Mouse (Mus musculus): Measurements from ENCODE around the gene Spon2. TPM values are rescaled to one million over a fixed set of nuclear protein-coding genes. Genes with fewer than 3 reads are reported as not detected.

Spon2 gene
- polyA plus RNA-seq, 1 experiment from 2014 or later: 79.4 TPM

DNA sequence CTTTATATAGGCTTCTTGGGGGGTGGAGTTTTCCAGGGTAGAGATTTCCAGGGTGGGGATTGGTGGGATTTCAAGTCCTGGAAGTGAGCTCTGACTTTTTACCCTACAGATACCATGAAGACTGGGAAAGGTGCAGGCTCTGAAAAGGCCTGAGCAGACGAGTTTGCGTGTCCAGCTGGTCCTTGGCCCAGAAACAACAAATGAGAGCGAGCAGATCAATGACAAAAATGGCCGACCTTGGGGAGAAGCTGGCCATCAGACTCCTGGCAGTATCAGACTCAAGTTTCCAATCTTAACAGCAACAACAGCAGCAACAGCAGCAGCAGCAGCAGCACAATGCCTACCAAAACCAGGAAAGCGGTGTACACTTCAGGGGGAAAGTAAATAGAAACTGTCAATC, 7.4 kb upstream of the Spon2 start:
- Histone ChIP-seq H3K36me3 (ENCODE audit: control insufficient read depth, insufficient read depth, low read length) (no peaks in the 10 kb centered on the region), H3K4me1 (ENCODE audit: control insufficient read depth in 2 of 2, insufficient read depth in 2 of 2, low read length in 2 of 2) (peaks cover 39 to 59% of the 10 kb centered on the region in 2 experiments), H3K4me2 (ENCODE audit: low read length) (no peak overlapping the region), H3K27ac (replicated peaks in 1 of 2; ENCODE audit: control insufficient read depth in 1 of 2, insufficient read depth in 1 of 2, low read depth in 2 of 2, low read length in 2 of 2) (peak overlapping the region in 1 of 2 experiments; percentile 73; a peak in 1 of 4 replicates), H3K9ac (ENCODE audit: low read length) (no peak overlapping the region), H3K27me3 (ENCODE audit: control insufficient read depth, insufficient read depth, low read length) (no peaks in the 10 kb centered on the region), H3K9me3 (ENCODE audit: control insufficient read depth, low read length) (no peaks in the 10 kb centered on the region), H3K4me3 (ENCODE audit: control insufficient read depth in 1 of 2, insufficient read depth in 1 of 2, low read depth in 1 of 2, low read length in 2 of 2) (no peak overlapping the region)
- WGBS: 80% methylated on average over 5 of the region's 5 CpGs
- no peak for ATAC-seq (ENCODE audit: insufficient number of reproducible peaks, insufficient read depth, low FRiP score, low read depth)

DNA sequence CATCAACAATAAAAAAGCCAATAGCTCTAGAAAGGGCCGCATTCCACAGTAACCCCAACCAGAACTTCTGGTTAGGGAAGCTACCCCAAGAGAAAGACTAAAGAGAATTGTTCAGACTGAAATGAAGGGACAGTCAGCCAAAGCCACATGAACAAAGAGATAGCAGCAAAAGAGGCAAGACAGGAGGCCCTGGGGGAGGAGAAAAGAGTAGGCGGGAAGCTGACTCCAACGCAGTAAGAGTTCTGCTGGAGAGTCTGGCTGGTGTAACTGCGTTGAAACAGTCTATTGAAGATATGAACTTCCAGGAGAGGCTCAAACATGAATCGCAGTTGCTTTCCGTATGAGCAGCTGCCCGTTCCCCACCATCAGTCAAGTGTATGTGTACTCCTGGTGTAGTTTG, 6.2 kb upstream of the Spon2 start:
- Histone ChIP-seq H3K27ac (replicated peaks in 1 of 2; ENCODE audit: control insufficient read depth in 1 of 2, insufficient read depth in 1 of 2, low read depth in 2 of 2, low read length in 2 of 2) (peak overlapping the region; percentile 68 to 73; a peak in 3 of 4 replicates), H3K36me3 (ENCODE audit: control insufficient read depth, insufficient read depth, low read length) (no peaks in the 10 kb centered on the region), H3K27me3 (ENCODE audit: control insufficient read depth, insufficient read depth, low read length) (no peaks in the 10 kb centered on the region), H3K4me3 (ENCODE audit: control insufficient read depth in 1 of 2, insufficient read depth in 1 of 2, low read depth in 1 of 2, low read length in 2 of 2) (no peak overlapping the region), H3K4me1 (ENCODE audit: control insufficient read depth in 2 of 2, insufficient read depth in 2 of 2, low read length in 2 of 2) (peaks cover 32 to 47% of the 10 kb centered on the region in 2 experiments), H3K9me3 (ENCODE audit: control insufficient read depth, low read length) (no peaks in the 10 kb centered on the region), H3K4me2 (ENCODE audit: low read length) (no peak overlapping the region), H3K9ac (ENCODE audit: low read length) (no peak overlapping the region)
- ATAC-seq (ENCODE audit: insufficient number of reproducible peaks, insufficient read depth, low FRiP score, low read depth): no peak
- WGBS: 50% methylated on average over 7 of the region's 7 CpGs

DNA sequence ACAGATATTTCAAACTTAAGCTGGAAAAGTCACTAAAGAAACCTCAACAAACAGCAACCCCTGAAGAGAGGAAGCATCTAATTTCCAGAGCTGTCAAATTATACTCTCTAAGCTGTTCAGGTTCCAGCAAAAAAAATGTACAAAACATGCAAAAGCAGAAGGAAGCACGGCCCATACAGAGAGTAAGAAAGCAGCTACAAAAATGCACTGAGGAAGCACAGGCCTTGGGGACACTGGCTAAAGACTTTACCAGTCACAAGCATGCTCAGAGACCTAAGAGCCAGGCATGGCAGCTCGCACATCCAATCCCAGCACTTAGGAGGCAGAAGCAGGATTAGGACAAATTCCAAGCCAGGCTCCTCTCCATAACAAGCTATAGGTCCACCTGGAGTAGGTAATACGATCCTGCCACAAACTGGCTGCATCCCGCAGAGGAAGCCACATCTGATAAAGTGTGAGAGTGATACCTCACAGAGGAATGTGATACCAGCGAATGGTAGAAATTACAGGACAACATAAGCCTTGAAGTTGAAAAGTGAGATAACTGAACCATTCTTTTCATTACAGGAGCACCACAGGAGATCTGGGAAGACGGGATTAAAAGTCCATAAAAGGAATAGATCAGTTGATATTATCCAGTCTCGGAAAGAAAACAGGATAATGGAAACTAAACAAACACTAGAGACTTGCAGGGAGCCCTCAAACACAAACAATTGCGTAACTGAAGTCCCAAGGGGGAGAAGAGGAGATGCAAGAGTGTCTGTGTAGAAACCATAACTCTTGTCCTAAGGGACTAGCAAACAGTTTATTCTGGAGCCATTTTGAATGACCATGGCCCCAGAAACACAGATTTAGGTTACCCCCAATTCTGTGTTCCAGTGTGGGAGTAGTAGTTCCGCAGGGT, 4.8 kb upstream of the Spon2 start:
- no peaks in the 10 kb centered on the region for H3K27me3 ChIP-seq (ENCODE audit: control insufficient read depth, insufficient read depth, low read length)
- H3K36me3 ChIP-seq (ENCODE audit: control insufficient read depth, insufficient read depth, low read length): no peaks in the 10 kb centered on the region
- H3K9ac ChIP-seq (ENCODE audit: low read length): no peak overlapping the region
- H3K4me3 ChIP-seq (ENCODE audit: control insufficient read depth in 1 of 2, insufficient read depth in 1 of 2, low read depth in 1 of 2, low read length in 2 of 2): no peak overlapping the region
- no peaks in the 10 kb centered on the region for H3K9me3 ChIP-seq (ENCODE audit: control insufficient read depth, low read length)
- 49% methylated on average over 9 of the region's 9 CpGs for WGBS
- H3K4me1 ChIP-seq (ENCODE audit: control insufficient read depth in 2 of 2, insufficient read depth in 2 of 2, low read length in 2 of 2): peaks cover 36 to 54% of the 10 kb centered on the region in 2 experiments
- H3K27ac ChIP-seq (replicated peaks in 1 of 2; ENCODE audit: control insufficient read depth in 1 of 2, insufficient read depth in 1 of 2, low read depth in 2 of 2, low read length in 2 of 2): peak overlapping the region in 1 of 2 experiments; percentile 7; a peak in 1 of 4 replicates
- ATAC-seq (ENCODE audit: insufficient number of reproducible peaks, insufficient read depth, low FRiP score, low read depth): no peak
- no peak overlapping the region for H3K4me2 ChIP-seq (ENCODE audit: low read length)

DNA sequence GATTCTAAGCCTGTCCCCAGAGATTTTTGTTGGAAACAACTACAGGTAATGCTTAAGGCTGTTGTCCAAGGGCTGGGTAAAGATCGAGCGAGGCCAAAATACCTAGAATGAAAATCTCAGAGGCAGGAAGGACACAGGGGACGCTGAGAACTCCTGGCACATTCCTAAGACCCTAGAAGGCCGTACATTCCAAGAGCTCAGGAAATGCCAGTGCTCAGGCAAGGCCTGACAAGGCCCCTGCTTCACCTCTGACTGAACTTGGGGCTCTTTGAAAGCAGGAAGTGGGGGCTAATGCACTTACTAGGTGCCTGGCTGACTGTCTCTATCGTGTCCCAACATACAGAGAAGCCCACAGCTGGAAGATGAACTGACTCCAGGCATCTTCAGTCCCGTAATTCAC, 4.1 kb upstream of the Spon2 start:
- Histone ChIP-seq H3K4me3 (ENCODE audit: control insufficient read depth in 1 of 2, insufficient read depth in 1 of 2, low read depth in 1 of 2, low read length in 2 of 2) (no peak overlapping the region), H3K4me2 (ENCODE audit: low read length) (no peak overlapping the region), H3K27ac (replicated peaks in 1 of 2; ENCODE audit: control insufficient read depth in 1 of 2, insufficient read depth in 1 of 2, low read depth in 2 of 2, low read length in 2 of 2) (peak overlapping the region in 1 of 2 experiments; percentile 7; a peak in 1 of 4 replicates), H3K27me3 (ENCODE audit: control insufficient read depth, insufficient read depth, low read length) (no peaks in the 10 kb centered on the region), H3K9me3 (ENCODE audit: control insufficient read depth, low read length) (no peaks in the 10 kb centered on the region), H3K9ac (ENCODE audit: low read length) (0 out of 2 replicates have a peak overlapping the region, but pooled peaks have one; percentile 39), H3K4me1 (ENCODE audit: control insufficient read depth in 2 of 2, insufficient read depth in 2 of 2, low read length in 2 of 2) (peaks cover 41 to 59% of the 10 kb centered on the region in 2 experiments), H3K36me3 (ENCODE audit: control insufficient read depth, insufficient read depth, low read length) (no peaks in the 10 kb centered on the region)
- no peak for ATAC-seq (ENCODE audit: insufficient number of reproducible peaks, insufficient read depth, low FRiP score, low read depth)
- 23% methylated on average over 6 of the region's 6 CpGs for WGBS

DNA sequence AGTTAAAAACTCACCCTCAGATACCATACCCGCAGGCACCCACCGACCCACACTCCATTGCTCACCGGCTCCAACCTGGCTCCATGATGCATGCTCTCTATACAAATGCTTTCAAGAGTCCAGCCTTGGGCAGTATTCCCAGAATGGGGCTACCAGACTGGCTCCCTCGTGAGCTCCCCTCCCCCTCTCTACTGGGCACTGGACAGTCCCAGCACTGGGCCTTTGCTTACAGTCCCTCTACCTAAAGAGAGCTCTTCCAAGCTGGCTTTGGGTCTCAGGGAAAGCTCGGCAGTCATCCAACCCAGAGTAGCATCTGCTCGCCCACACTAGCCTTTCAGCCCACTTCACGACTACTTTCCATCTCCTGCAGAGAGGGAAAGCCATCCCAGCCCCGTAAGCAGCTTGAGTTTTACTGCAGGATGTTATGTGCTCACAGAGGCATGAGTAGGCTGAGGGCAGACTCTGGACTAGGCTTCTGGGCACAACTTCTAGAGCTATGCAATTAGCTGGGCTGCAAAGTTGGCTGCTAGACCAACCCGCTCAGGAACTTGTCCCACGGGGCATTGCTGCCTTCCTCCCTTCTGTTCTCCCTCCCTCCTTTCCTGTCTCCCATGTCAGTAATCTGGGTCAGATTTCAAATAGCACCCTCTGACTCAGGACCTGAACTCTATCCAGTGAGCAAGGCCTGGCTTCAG, 2.2 kb upstream of the Spon2 start:
- Histone ChIP-seq H3K4me1 (ENCODE audit: control insufficient read depth in 2 of 2, insufficient read depth in 2 of 2, low read length in 2 of 2) (peaks cover 45 to 66% of the 10 kb centered on the region in 2 experiments), H3K9me3 (ENCODE audit: control insufficient read depth, low read length) (no peaks in the 10 kb centered on the region), H3K4me3 (ENCODE audit: control insufficient read depth in 1 of 2, insufficient read depth in 1 of 2, low read depth in 1 of 2, low read length in 2 of 2) (no peak overlapping the region), H3K27ac (replicated peaks in 1 of 2; ENCODE audit: control insufficient read depth in 1 of 2, insufficient read depth in 1 of 2, low read depth in 2 of 2, low read length in 2 of 2) (no peak overlapping the region), H3K36me3 (ENCODE audit: control insufficient read depth, insufficient read depth, low read length) (no peaks in the 10 kb centered on the region), H3K9ac (ENCODE audit: low read length) (no peak overlapping the region), H3K27me3 (ENCODE audit: control insufficient read depth, insufficient read depth, low read length) (no peaks in the 10 kb centered on the region), H3K4me2 (ENCODE audit: low read length) (no peak overlapping the region)
- ATAC-seq (ENCODE audit: insufficient number of reproducible peaks, insufficient read depth, low FRiP score, low read depth): no peak
- WGBS: 74% methylated on average over 10 of the region's 10 CpGs

DNA sequence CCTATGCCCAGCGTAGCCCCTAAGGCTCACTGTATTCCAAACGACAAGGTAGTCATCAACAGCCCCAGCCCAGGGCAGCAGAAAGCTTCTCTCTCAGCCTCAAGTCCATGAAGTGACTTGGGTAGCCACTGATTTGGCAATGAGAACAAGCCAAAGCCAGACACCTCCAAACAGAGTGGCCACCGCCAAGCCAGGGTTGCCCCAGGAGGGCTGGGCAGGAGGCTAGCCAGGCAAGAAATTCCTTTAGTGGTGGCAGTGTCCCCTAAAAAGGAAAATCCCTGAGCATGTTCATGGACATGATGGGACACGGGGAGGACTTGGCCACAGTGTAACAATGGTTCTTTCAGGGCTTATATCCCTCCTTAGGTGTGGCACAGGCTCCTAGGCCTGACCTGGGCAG, 1.6 kb upstream of the Spon2 start:
- WGBS: 94% methylated on average over 4 of the region's 4 CpGs
- no peak for ATAC-seq (ENCODE audit: insufficient number of reproducible peaks, insufficient read depth, low FRiP score, low read depth)
- H3K9me3 ChIP-seq (ENCODE audit: control insufficient read depth, low read length): no peaks in the 10 kb centered on the region
- H3K9ac ChIP-seq (ENCODE audit: low read length): no peak overlapping the region
- no peak overlapping the region for H3K27ac ChIP-seq (replicated peaks in 1 of 2; ENCODE audit: control insufficient read depth in 1 of 2, insufficient read depth in 1 of 2, low read depth in 2 of 2, low read length in 2 of 2)
- H3K4me1 ChIP-seq (ENCODE audit: control insufficient read depth in 2 of 2, insufficient read depth in 2 of 2, low read length in 2 of 2): peaks cover 44 to 66% of the 10 kb centered on the region in 2 experiments
- no peaks in the 10 kb centered on the region for H3K36me3 ChIP-seq (ENCODE audit: control insufficient read depth, insufficient read depth, low read length)
- H3K4me3 ChIP-seq (ENCODE audit: control insufficient read depth in 1 of 2, insufficient read depth in 1 of 2, low read depth in 1 of 2, low read length in 2 of 2): no peak overlapping the region
- no peaks in the 10 kb centered on the region for H3K27me3 ChIP-seq (ENCODE audit: control insufficient read depth, insufficient read depth, low read length)
- no peak overlapping the region for H3K4me2 ChIP-seq (ENCODE audit: low read length)

DNA sequence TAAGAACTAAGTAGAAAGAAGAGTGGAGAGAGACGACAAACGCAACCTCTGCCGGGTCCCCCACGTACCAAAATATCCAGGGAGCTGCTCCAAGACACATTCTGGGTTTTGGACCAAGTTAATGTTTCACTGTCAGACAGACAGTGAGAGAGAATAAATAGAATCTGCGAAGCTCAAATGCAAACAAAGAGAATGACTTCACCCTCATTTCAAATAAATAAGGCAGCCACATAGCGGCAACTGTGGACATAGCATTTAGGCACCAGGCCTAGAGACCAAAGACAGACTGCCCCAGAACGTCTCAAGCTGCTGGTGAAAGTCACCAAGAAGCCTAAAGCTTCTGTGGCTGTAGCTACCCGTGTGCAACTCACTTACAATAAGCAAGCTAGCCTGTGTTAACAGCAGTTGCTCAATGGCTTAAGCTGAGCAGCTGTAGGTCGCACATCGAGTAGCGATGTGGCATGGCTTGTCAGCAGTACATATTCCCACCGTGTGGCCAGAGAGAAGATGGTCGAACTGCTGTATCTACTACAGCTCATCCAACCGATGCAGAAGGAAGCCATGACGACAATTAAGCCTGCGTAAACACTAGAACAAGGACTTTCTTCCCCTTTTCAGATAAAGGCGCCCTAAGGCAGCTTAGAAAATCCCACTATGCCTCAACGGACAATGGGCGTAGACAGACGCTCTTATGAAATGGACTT, 643 bp upstream of the Spon2 start:
- peak overlapping the region; percentile 54; the same call in 1 of the 2 replicates for H3K4me2 ChIP-seq (ENCODE audit: low read length)
- H3K27me3 ChIP-seq (ENCODE audit: control insufficient read depth, insufficient read depth, low read length): no peaks in the 10 kb centered on the region
- H3K36me3 ChIP-seq (ENCODE audit: control insufficient read depth, insufficient read depth, low read length): peaks cover 4% of the 10 kb centered on the region; the same call in 1 of the 2 replicates
- H3K4me3 ChIP-seq (ENCODE audit: control insufficient read depth in 1 of 2, insufficient read depth in 1 of 2, low read depth in 1 of 2, low read length in 2 of 2): no peak overlapping the region
- ATAC-seq (ENCODE audit: insufficient number of reproducible peaks, insufficient read depth, low FRiP score, low read depth): no peak
- 75% methylated on average over 20 of the region's 20 CpGs for WGBS
- no peaks in the 10 kb centered on the region for H3K9me3 ChIP-seq (ENCODE audit: control insufficient read depth, low read length)
- H3K4me1 ChIP-seq (ENCODE audit: control insufficient read depth in 2 of 2, insufficient read depth in 2 of 2, low read length in 2 of 2): peaks cover 46 to 61% of the 10 kb centered on the region in 2 experiments
- H3K27ac ChIP-seq (replicated peaks in 1 of 2; ENCODE audit: control insufficient read depth in 1 of 2, insufficient read depth in 1 of 2, low read depth in 2 of 2, low read length in 2 of 2): peak overlapping the region; percentile 69 to 77
- H3K9ac ChIP-seq (ENCODE audit: low read length): peak overlapping the region; percentile 67
